Mouse (Mus musculus) thymus, adult 2 months (tissue): Measurements from ENCODE around the gene Chtop.

ENCODE experiments used
- CTCF ChIP-seq: fragments of 200-500 bp; IDR thresholded peaks from 2 replicates; pipeline ENCODE4 v1.5.1; 2012; ENCODE audit warnings: mild to moderate bottlenecking, control low read depth, low read length, moderate library complexity, borderline replicate concordance; ENCODE audit not compliant: control insufficient read depth, poor library complexity, insufficient read depth; ENCODE audit errors: extremely low read depth
- POLR2A ChIP-seq: fragments of 200-500 bp; IDR thresholded peaks from 2 replicates; pipeline ENCODE4 v1.6.1; 2012; ENCODE audit warnings: mild to moderate bottlenecking, low read length, control low read depth, moderate library complexity; ENCODE audit not compliant: control insufficient read depth, poor library complexity, insufficient read depth; ENCODE audit errors: extremely low read depth

GRCm38 (mm10) chr3:90497597-90497996 is 11.7 kb downstream of the Chtop start:
- TF ChIP-seq CTCF (no peak), POLR2A (no peak)
